Mouse (Mus musculus) kidney, postnatal 10 days (tissue): ENCODE results near the gene Pamr1.

Experiments
- DNase-seq: peaks from one replicate; pipeline ENCODE4 v3.0.0; 2021; ENCODE audit warnings: mixed read lengths

The Pamr1 gene

GRCm38 (mm10) chr2:102663339-102663738, 113.5 kb downstream of the Pamr1 start:
- DNase-seq, result no peak

- no peak for DNase-seq
Observed at GRCm38 (mm10) chr2:102663865-102664264, 114.1 kb downstream of the Pamr1 start.

DNA sequence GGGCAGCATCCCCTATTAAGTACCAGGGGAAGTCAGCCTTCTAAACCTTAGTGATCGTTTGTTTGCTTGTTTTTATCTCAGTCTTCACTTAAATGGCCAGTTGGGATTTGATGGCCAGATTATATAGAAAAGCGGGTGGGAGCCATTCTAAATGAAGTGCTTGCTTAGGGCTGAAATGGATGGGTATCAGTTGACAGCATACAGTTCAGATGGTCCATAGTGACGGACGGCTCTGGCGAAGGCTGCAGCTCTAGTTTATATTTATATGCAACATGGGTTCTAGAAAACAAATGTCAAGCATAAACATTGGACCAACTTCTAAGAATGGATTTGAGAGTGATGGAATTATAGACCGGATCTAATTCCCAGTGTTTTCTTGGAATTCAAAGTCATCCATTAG, 118.2 kb downstream of the Pamr1 start:
- no peak for DNase-seq

DNA sequence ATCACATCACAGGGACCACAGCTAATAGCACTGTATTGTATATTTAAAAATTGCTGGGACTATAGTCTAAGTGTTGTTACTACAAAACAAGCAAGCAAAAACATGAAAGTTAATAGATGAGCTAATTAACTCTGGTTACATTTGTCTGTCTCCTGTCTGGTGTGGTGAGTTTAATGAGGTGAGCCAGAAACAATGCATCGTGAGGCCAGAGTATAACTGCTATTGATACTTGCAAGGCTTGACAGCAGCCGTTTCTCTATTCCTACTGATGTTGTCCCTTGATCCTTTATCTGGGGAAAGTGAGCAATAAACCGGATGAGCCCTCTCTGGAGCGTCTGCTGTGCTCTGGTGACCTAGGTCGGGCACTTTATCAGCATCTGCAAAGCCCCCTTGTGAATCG, 119.8 kb downstream of the Pamr1 start:
- DNase-seq, result no peak

DNA sequence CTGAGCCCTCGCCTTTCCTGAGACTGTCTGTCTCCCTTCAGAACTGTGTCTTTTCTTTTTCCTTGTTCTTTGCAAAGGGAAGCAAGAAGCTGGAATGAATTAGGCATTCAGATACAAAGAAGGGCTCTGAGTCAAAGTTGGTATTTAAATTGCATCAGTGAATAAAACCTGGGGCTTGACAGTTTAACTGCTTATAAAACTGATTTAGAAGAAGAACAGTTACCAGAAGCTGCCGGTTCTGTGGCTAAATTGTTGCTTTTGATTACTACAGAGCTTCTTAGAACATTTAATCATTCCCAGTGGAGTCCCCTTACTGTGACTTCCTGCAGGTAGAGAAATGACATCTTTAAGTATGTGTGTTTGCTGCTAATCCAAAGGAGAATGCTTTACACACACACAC, 124.8 kb downstream of the Pamr1 start:
- no peak for DNase-seq

- peak; percentile 68 for DNase-seq
Observed at GRCm38 (mm10) chr2:102675275-102675674, 125.5 kb downstream of the Pamr1 start.

DNA sequence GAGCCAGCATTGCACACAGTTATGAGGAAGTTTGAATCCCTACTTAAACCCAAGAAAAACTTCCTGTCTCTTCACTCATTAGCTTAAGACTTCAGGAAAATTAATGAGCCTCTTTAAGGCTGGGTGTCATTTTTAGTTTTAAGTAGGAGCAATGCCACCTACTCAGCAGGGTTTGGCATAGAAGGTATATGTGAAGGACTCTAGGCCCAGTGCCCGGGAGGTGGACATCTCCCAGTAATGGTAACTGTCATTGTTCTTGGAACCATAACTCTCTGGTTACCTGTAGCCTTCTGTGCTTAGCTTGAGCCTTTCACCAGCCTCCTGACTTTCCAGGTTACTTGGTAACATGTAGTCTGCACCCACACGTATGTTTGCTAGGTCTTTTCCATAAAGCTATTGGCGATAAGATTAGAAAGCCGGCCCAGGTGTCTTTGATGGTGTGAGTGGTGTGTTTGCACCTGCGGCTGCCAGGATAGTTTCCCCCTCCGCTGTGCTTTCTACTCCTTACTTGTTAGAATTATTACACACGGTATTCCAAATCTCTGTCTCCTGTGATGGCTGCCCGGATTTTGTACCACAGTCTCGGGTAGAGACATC, 127.0 kb downstream of the Pamr1 start:
- DNase-seq, result no peak

GRCm38 (mm10) chr2:102677400-102677799, 127.6 kb downstream of the Pamr1 start:
- DNase-seq, result no peak

GRCm38 (mm10) chr2:102681351-102681750, 131.5 kb downstream of the Pamr1 start:
- no peak for DNase-seq

- DNase-seq, result peak; percentile 63
Observed at GRCm38 (mm10) chr2:102682168-102682567, 132.4 kb downstream of the Pamr1 start.

DNA sequence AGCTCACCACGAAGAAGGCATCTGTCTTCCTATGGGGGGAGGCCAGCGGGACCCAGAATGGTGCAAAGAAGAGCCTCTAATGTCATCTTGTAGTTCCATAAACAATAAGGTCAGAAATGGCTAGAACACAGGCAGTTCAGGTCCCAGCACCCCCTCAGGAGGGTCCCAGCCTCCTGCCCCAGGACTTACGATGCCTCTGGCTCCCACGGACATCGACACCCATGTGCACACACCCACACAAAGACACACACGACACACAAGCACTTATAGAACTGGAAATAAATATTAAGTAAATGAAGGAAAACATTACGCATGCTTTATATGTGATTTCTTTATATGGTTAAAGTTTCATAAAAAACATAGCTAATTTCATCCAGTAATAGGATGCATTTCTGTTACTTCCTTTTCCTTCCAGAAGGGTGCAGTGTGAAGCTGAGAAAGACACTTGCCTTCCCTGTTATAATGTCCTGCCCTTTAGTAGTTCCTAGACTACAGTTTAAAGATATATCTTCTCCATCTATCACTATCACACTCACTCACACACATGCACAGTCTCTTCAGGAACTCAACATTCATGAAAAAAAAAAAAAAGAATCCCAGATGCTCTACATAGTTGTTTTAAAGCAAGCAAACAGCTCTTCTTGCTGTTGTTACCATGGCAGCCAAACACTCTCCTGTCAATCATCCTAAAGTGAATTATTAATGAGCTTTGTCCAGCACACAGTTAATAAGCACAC, 135.7 kb downstream of the Pamr1 start:
- no peak for DNase-seq

DNA sequence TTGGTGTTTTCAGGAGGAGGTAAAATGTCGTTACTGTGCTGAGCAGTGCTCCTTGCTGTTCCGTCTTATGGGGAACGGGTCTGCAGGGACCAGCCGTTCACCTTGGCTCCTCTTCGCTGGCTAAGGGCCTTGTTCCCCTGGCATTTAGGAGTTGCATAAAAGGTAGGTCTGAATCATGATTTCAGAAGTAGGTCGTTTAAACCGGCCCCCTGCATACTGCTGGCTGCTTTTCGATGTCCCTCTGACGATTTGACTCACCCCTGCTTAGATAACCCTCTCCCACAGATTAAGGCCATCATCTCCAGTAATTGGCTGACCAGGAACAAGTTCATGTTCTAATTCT, 136.3 kb downstream of the Pamr1 start:
- no peak for DNase-seq
